Mouse (Mus musculus): ENCODE results near the gene Sephs1. TPM values are rescaled to one million over a fixed set of nuclear protein-coding genes. Genes with fewer than 3 reads are reported as not detected.

Sephs1 gene
- 25.6 and 27.6 TPM in 2 replicates for polyA plus RNA-seq (2012; rRNA removed)

- DNase-seq (ENCODE audit: low read depth), result no peak
Measured at GRCm38 (mm10) chr2:4881350-4882248, at the start of gene Sephs1. Gene Sephs1, plus strand, starts transcription at chr2:4881564.

GRCm38 (mm10) chr2:4832166-4832565 is 49.2 kb upstream of the Sephs1 start:
- DNase-seq (ENCODE audit: low read depth), result peak; percentile 47

- DNase-seq (ENCODE audit: low read depth), result no peak
Measured at GRCm38 (mm10) chr2:4849449-4849848, 31.9 kb upstream of the Sephs1 start.

- DNase-seq (ENCODE audit: low read depth), result no peak
Measured at GRCm38 (mm10) chr2:4857186-4857585, 24.2 kb upstream of the Sephs1 start.

GRCm38 (mm10) chr2:4858161-4858560 is 23.2 kb upstream of the Sephs1 start:
- no peak for DNase-seq (ENCODE audit: low read depth)

GRCm38 (mm10) chr2:4864008-4864816 is 17.2 kb upstream of the Sephs1 start:
- DNase-seq (ENCODE audit: low read depth), result no peak

- no peak for DNase-seq (ENCODE audit: low read depth)
Measured at GRCm38 (mm10) chr2:4864817-4865296, 16.5 kb upstream of the Sephs1 start.

GRCm38 (mm10) chr2:4868028-4868725 is 13.2 kb upstream of the Sephs1 start:
- DNase-seq (ENCODE audit: low read depth), result no peak

- DNase-seq (ENCODE audit: low read depth), result no peak
Measured at GRCm38 (mm10) chr2:4872740-4873139, 8.6 kb upstream of the Sephs1 start.

GRCm38 (mm10) chr2:4873331-4873730 is 8.0 kb upstream of the Sephs1 start:
- DNase-seq (ENCODE audit: low read depth), result no peak

GRCm38 (mm10) chr2:4875090-4875489 is 6.3 kb upstream of the Sephs1 start:
- no peak for DNase-seq (ENCODE audit: low read depth)

- DNase-seq (ENCODE audit: low read depth), result no peak
Measured at GRCm38 (mm10) chr2:4876131-4876530, 5.2 kb upstream of the Sephs1 start.

- no peak for DNase-seq (ENCODE audit: low read depth)
Measured at GRCm38 (mm10) chr2:4880737-4881349, 521 bp upstream of the Sephs1 start.

- DNase-seq (ENCODE audit: low read depth), result no peak
Measured at GRCm38 (mm10) chr2:4882249-4882791, 956 bp downstream of the Sephs1 start.

- no peak for DNase-seq (ENCODE audit: low read depth)
Measured at GRCm38 (mm10) chr2:4883009-4883704, 1.8 kb downstream of the Sephs1 start.

GRCm38 (mm10) chr2:4886896-4887295 is 5.5 kb downstream of the Sephs1 start:
- DNase-seq (ENCODE audit: low read depth), result no peak

- no peak for DNase-seq (ENCODE audit: low read depth)
Measured at GRCm38 (mm10) chr2:4895598-4895997, 14.2 kb downstream of the Sephs1 start.

GRCm38 (mm10) chr2:4896970-4897369 is 15.6 kb downstream of the Sephs1 start:
- DNase-seq (ENCODE audit: low read depth), result no peak

GRCm38 (mm10) chr2:4900624-4901023 is 19.3 kb downstream of the Sephs1 start:
- no peak for DNase-seq (ENCODE audit: low read depth)

- DNase-seq (ENCODE audit: low read depth), result no peak
Measured at GRCm38 (mm10) chr2:4902346-4902745, 21.0 kb downstream of the Sephs1 start.

- no peak for DNase-seq (ENCODE audit: low read depth)
Measured at GRCm38 (mm10) chr2:4907120-4907519, 25.8 kb downstream of the Sephs1 start.

Data from gonadal fat pad, adult 2 months (tissue).